Mouse (Mus musculus): ENCODE measurements around the gene Rab4a.

The Rab4a gene

GRCm38 (mm10) chr8:123805718-123806373, at the start of gene Rab4a:
Gene Rab4a, plus strand, starts transcription at chr8:123805985.
- in situ Hi-C loops (cut with MboI; ENCODE audit: low sequenced_read_pairs), result no loop called here

- in situ Hi-C loops (cut with MboI; ENCODE audit: low sequenced_read_pairs), result no loop called here
Measured at GRCm38 (mm10) chr8:123756901-123757300, 48.9 kb upstream of the Rab4a start.

DNA sequence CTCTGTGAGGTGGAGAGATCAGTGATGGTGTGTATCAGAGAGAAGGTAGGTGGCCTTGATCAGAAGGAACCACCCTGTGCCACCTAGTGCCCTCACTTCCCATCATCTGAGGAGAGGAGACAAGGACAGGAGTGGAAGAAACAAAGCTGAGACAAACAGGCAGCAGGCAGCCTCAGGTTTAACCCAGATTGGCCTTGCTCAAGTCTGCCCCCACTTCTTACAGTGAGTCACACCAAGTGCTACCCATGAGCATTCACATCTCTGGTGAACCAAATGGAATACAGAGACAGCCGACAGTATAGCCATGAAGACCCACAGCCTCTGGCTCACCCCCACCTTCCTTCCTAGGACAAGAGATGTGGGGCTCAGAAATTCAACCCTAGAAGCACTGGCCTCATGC, 46.9 kb upstream of the Rab4a start:
- in situ Hi-C loops (cut with MboI; ENCODE audit: low sequenced_read_pairs), result no loop called here

DNA sequence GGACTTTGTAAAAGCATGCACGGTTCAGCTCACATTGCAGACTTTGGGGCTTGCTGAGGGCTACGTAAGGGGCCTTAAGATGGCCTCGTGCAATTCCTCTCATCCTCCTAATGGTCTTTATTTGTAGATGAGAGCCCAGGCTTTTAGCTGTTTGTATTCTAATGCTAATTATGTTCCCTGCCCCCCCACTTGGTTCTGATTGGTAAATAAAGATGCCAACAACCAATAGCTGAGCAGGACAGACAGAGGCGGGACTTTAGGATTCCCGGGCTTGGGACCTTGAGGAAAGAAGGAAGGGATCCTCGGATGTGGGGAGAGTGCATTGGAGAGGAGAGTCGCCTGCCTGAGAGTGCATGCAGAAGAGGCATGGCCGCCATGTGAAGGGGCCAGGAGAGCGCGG, 45.9 kb upstream of the Rab4a start:
- in situ Hi-C loops (cut with MboI; ENCODE audit: low sequenced_read_pairs), result loop anchor here (10.0 kb wide), 1 partner anchor 105 kb away; the partner anchor contains the start of gene Rhou

DNA sequence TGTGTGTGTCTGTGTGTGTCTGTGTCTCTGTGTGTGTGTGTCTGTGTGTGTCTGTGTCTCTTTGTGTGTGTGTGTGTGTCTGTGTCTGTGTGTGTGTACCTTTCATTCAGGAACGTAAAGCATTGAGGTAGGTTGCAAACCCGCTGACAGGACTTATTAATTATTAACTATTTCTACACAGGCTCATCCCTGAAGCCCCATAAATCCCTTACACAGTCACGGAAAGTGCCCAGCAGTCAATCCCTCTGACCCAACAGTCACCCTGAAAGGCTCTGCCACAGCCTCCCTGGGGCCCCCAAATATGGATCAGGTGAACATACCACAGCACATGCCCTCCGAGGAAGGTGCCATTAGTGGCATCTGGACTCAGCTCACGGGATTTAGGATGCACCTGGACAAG, 45.2 kb upstream of the Rab4a start:
- in situ Hi-C loops (cut with MboI; ENCODE audit: low sequenced_read_pairs), result loop anchor here (10.0 kb wide), 1 partner anchor 106 kb away; the partner anchor contains the start of gene Rhou

GRCm38 (mm10) chr8:123761266-123761882, 44.4 kb upstream of the Rab4a start:
- in situ Hi-C loops (cut with MboI; ENCODE audit: low sequenced_read_pairs), result loop anchor here (10.0 kb wide), 1 partner anchor 107 kb away; the partner anchor contains the start of gene Rhou

- in situ Hi-C loops (cut with MboI; ENCODE audit: low sequenced_read_pairs), result loop anchor here (10.0 kb wide), 1 partner anchor 107 kb away; the partner anchor contains the start of gene Rhou
Measured at GRCm38 (mm10) chr8:123761883-123762270, 43.9 kb upstream of the Rab4a start.

DNA sequence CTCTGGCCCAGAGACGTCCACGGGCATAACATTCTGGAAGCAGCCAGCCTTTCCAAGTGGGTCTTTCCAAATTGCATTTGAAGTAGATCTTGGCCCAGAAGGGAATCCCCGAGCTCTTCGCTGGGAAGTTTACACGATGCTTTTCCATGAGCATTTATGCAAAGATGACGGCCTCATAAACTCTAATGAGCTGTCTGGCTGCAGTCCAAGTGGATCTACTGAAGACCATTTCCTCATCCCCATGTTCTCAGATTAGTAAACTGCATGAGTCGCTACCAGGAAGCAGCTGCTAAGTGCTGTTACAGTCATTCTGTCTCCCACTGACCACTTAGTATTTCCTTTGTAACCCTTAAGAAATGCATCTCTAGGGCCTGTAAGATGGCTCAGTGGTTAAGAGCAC, 42.4 kb upstream of the Rab4a start:
- in situ Hi-C loops (cut with MboI; ENCODE audit: low sequenced_read_pairs), result loop anchor here (10.0 kb wide), 1 partner anchor 109 kb away; the partner anchor contains the start of gene Rhou

DNA sequence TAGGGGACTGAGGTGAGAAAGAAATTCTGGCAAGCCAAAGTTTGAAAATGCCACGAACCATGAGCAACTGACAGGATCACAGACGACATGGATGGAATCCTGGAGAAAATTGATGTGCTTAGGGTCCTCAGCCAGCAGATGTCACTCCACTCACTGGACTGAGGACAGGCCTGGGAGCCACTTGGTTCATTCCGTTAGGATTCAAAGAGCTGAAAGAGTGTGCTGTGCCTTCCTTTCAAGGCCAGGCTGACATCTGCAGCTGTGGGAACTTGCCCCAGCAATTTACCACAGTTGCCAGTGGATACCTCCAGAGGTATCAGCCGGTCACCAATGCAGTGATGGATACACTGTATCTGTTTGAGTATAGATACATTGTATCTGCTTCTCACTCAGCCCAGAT, 41.1 kb upstream of the Rab4a start:
- in situ Hi-C loops (cut with MboI; ENCODE audit: low sequenced_read_pairs), result loop anchor here (10.0 kb wide), 1 partner anchor 110 kb away; the partner anchor contains the start of gene Rhou

DNA sequence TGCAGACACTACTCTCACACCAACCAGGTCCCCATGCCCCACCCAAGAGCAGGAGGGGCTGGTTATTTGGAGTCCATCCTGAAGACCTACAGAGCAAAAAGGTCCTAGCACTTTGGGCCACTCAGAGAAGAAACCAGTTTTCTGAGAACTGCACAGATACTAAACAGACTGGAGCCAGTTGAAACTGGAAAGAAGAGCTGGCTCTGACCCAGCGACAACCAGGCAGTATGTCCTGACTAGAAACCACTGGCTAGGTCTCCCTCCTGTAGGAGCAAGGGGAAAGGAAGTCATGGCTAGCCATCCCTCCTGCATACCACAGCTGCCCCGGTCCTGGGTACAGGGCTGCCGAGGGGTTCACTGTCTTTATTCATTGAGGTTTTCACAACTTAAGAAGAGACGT, 39.3 kb upstream of the Rab4a start:
- in situ Hi-C loops (cut with MboI; ENCODE audit: low sequenced_read_pairs), result loop anchor here (10.0 kb wide), 1 partner anchor 112 kb away; the partner anchor contains the start of gene Rhou

- in situ Hi-C loops (cut with MboI; ENCODE audit: low sequenced_read_pairs), result loop anchor here (10.0 kb wide), 1 partner anchor 113 kb away; the partner anchor contains the start of gene Rhou
Measured at GRCm38 (mm10) chr8:123767874-123768273, 37.9 kb upstream of the Rab4a start.

- in situ Hi-C loops (cut with MboI; ENCODE audit: low sequenced_read_pairs), result loop anchor here (10.0 kb wide), 1 partner anchor 114 kb away; the partner anchor contains the start of gene Rhou
Measured at GRCm38 (mm10) chr8:123768492-123769356, 37.1 kb upstream of the Rab4a start.

DNA sequence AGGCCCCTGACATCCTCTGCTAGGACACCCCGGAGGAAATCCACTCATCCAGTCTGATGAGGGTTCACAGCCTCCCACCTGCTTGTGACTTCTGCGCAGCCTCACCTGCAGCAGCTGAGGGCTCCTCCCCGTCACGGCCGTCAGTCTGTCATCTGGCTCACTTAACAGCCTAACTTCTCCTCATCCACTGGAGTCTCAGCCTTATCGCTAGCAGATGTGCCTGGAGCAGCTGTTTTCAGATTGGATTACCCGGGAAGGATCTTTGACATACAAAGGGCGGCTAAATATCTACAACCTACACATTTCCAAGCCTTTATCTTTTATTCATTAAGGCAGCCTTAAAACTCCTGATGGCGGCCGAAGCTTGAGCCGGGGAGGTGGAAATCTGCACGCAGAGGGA, 32.3 kb upstream of the Rab4a start:
- in situ Hi-C loops (cut with MboI; ENCODE audit: low sequenced_read_pairs), result no loop called here

GRCm38 (mm10) chr8:123774491-123774890, 31.3 kb upstream of the Rab4a start:
- in situ Hi-C loops (cut with MboI; ENCODE audit: low sequenced_read_pairs), result no loop called here

DNA sequence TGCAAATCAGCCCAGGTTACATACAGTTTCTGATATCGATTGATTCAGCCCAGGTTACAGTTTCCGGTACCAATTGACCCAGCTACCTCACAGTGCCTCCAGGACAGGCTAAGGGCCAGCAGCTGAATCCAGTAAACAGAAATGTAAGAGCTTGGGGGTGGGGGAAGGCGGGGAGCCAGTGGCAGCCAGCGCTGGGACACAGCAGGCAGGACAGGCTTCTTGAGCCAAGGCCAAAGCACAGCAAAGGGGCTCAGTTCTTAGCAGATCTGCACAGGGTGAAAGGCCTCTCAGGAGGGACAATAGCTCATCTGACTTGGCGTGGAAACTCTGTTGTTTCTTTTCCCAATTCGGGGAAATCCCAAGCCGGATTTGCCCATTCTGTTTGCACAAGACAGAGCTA, 28.5 kb upstream of the Rab4a start:
- in situ Hi-C loops (cut with MboI; ENCODE audit: low sequenced_read_pairs), result no loop called here

DNA sequence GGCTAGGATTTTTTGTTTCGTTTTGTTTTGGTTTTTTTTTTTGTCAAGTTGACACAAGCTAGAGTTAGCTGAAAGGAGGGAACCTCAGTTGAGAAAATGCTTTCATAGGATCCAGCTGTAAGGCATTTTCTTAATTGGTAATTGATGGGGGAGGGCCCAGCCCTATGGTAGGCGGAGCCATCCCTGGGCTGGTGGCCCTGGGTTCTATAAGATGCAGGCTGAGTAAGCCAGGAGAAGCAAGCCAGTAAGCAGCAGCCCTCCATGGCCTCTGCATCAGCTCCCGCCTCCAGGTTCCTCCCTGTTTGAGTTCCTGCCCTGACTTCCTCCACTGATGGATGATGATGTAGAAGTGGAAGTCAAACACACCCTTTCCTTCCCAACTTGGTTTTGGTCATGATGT, 25.3 kb upstream of the Rab4a start:
- in situ Hi-C loops (cut with MboI; ENCODE audit: low sequenced_read_pairs), result no loop called here

- in situ Hi-C loops (cut with MboI; ENCODE audit: low sequenced_read_pairs), result no loop called here
Measured at GRCm38 (mm10) chr8:123781256-123781655, 24.5 kb upstream of the Rab4a start.

- in situ Hi-C loops (cut with MboI; ENCODE audit: low sequenced_read_pairs), result no loop called here
Measured at GRCm38 (mm10) chr8:123783525-123784249, 22.1 kb upstream of the Rab4a start.

DNA sequence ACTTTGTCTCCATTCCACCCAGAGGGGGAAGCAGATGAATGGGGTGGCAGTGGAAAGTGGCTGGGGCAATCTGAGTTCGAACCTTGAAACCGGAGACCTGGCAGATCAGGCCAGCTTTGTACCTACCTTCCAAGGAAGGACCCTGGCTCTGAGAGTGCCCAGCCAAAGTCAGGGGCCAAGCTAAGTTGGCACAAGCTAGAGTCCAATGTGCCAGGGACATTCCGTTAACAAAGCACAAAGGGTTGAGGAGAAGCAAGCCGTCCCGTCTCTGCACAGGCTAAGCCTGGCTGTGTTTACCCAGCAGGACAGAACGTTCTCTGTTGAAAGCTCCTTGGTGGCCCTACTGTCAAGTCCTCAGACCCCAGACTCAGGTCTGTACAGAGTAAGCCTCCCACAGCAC, 19.6 kb upstream of the Rab4a start:
- in situ Hi-C loops (cut with MboI; ENCODE audit: low sequenced_read_pairs), result no loop called here

DNA sequence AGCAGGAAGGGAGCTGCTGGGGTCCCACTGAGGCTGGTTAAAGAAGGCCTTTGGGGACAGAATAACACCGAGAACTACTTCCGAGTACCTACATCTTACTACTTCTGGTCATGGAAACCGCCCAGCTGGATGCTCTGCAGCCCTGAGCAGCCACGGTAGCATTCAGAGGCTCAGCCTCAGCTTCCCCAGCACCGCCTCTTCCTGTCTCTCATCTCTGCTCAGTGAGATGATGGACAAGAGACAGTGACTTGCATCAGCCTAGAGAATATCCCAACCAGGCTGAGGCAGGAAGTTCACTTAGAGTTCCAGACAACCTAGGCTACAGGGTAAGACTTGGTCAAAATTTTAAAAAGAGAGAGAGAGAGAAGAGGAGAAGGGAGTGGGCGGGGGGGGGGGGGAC, 19.1 kb upstream of the Rab4a start:
- in situ Hi-C loops (cut with MboI; ENCODE audit: low sequenced_read_pairs), result no loop called here
